Mouse (Mus musculus) liver, embryonic 13.5 days (tissue): ENCODE data around the gene Abca3. TPM values are rescaled to one million over a fixed set of nuclear protein-coding genes. Genes with fewer than 3 reads are reported as not detected.

Experiments
- ATAC-seq: fragments of 200-750 bp; cut with Nextera tagmentation; 2 replicates; pipeline ENCODE4 v1.8.0; 2017; ENCODE audit warnings: low read depth, mild to moderate bottlenecking, moderate number of reproducible peaks, moderate library complexity
- DNase-seq: peaks from one replicate; pipeline ENCODE4 v3.0.0; 2022
- H3K27ac ChIP-seq: fragments of 300-500 bp; sonication (generic); 2 replicates; pipeline ENCODE4 v1.5.1; 2015; ENCODE audit warnings: moderate library complexity, mild to moderate bottlenecking, inconsistent platforms
- H3K27me3 ChIP-seq: fragments of 300-500 bp; sonication (generic); 2 replicates; pipeline ENCODE4 v1.6.1; 2015; ENCODE audit warnings: mild to moderate bottlenecking, inconsistent platforms
- H3K36me3 ChIP-seq: fragments of 300-500 bp; sonication (generic); 2 replicates; pipeline ENCODE4 v1.6.1; 2015; ENCODE audit warnings: mild to moderate bottlenecking, inconsistent platforms
- H3K4me1 ChIP-seq: fragments of 300-500 bp; sonication (generic); replicated peaks from 2 replicates; pipeline ENCODE4 v1.6.1; 2015; ENCODE audit warnings: inconsistent platforms
- H3K4me2 ChIP-seq: fragments of 300-500 bp; sonication (generic); 2 replicates; pipeline ENCODE4 v1.6.1; 2015; ENCODE audit warnings: inconsistent platforms, mild to moderate bottlenecking, moderate library complexity
- H3K4me3 ChIP-seq: fragments of 300-500 bp; sonication (generic); replicated peaks from 2 replicates; pipeline ENCODE4 v1.5.1; 2015; ENCODE audit warnings: mild to moderate bottlenecking, inconsistent platforms
- H3K9ac ChIP-seq: fragments of 300-500 bp; sonication (generic); 2 replicates; pipeline ENCODE4 v1.6.1; 2015; ENCODE audit warnings: mild to moderate bottlenecking, inconsistent platforms
- H3K9me3 ChIP-seq: fragments of 300-500 bp; sonication (generic); replicated peaks from 2 replicates; pipeline ENCODE4 v1.6.1; 2016; ENCODE audit warnings: inconsistent platforms
- WGBS: fragments of 180-500 bp; shearing (Covaris S2); methylation state at CpG from one replicate; pipeline ENCODE4 v1.1.7; 2015; ENCODE audit not compliant: insufficient replicate concordance; 5-methylcytosine and 5-hydroxymethylcytosine counted together
- polyA plus RNA-seq: library from polyadenylated mRNA; unstranded; fragments of >200 nt; fragmentation: Nextera tagmentation; extraction: Ambion mirVana; gene quantifications from 2 replicates; pipeline ENCODE4 v1.2.1, GENCODE M21; 2015

Gene Abca3
- polyA plus RNA-seq, 1 experiment from 2014 or later: 11.4 TPM

- H3K4me2 ChIP-seq: no peak overlapping the region
- H3K4me3 ChIP-seq: no peak overlapping the region
- no peaks in the 10 kb centered on the region; the same call in 1 of the 2 replicates for H3K4me1 ChIP-seq
- no peak overlapping the region for H3K27ac ChIP-seq
- 87% methylated on average over 5 of the region's 5 CpGs for WGBS
- no peaks in the 10 kb centered on the region for H3K9me3 ChIP-seq
- H3K9ac ChIP-seq: no peak overlapping the region
- peaks cover 95% of the 10 kb centered on the region for H3K36me3 ChIP-seq
- ATAC-seq (no peak), DNase-seq (no peak)
- H3K27me3 ChIP-seq: no peaks in the 10 kb centered on the region
Observed at GRCm38 (mm10) chr17:24388711-24389110, 37.0 kb downstream of the Abca3 start.

- DNase-seq (no peak), ATAC-seq (no peak)
- peaks cover 92% of the 10 kb centered on the region for H3K36me3 ChIP-seq
- no peak overlapping the region for H3K9ac ChIP-seq
- no peaks in the 10 kb centered on the region for H3K9me3 ChIP-seq
- 9% methylated on average over 2 of the region's 2 CpGs for WGBS
- no peaks in the 10 kb centered on the region for H3K27me3 ChIP-seq
- H3K4me3 ChIP-seq: no peak overlapping the region
- H3K27ac ChIP-seq: no peak overlapping the region
- H3K4me1 ChIP-seq: no peaks in the 10 kb centered on the region; the same call in 1 of the 2 replicates
- H3K4me2 ChIP-seq: no peak overlapping the region
Observed at GRCm38 (mm10) chr17:24389865-24390264, 38.1 kb downstream of the Abca3 start.

GRCm38 (mm10) chr17:24391149-24391548, 39.4 kb downstream of the Abca3 start:
- 74% methylated on average over 8 of the region's 8 CpGs for WGBS
- no peaks in the 10 kb centered on the region for H3K9me3 ChIP-seq
- peaks cover 92% of the 10 kb centered on the region for H3K36me3 ChIP-seq
- H3K27ac ChIP-seq: no peak overlapping the region
- DNase-seq (no peak), ATAC-seq (no peak)
- H3K4me3 ChIP-seq: no peak overlapping the region
- H3K4me2 ChIP-seq: no peak overlapping the region
- no peak overlapping the region for H3K9ac ChIP-seq
- no peaks in the 10 kb centered on the region for H3K4me1 ChIP-seq
- H3K27me3 ChIP-seq: no peaks in the 10 kb centered on the region

- no peaks in the 10 kb centered on the region for H3K4me1 ChIP-seq
- no peak overlapping the region for H3K4me3 ChIP-seq
- H3K9ac ChIP-seq: no peak overlapping the region
- H3K27ac ChIP-seq: no peak overlapping the region
- no peaks in the 10 kb centered on the region for H3K9me3 ChIP-seq
- H3K36me3 ChIP-seq: peaks cover 91% of the 10 kb centered on the region
- ATAC-seq: 0 out of 2 replicates have a peak, but pooled peaks have one; percentile 21
- no peak overlapping the region for H3K4me2 ChIP-seq
- DNase-seq: no peak
- 68% methylated on average over 4 of the region's 4 CpGs for WGBS
- H3K27me3 ChIP-seq: no peaks in the 10 kb centered on the region
Observed at GRCm38 (mm10) chr17:24393527-24393926, 41.8 kb downstream of the Abca3 start.

- ATAC-seq: no peak
- Histone ChIP-seq H3K4me1 (no peaks in the 10 kb centered on the region), H3K36me3 (peaks cover 91% of the 10 kb centered on the region), H3K4me2 (no peak overlapping the region), H3K9ac (no peak overlapping the region), H3K27me3 (no peaks in the 10 kb centered on the region), H3K27ac (no peak overlapping the region), H3K9me3 (no peaks in the 10 kb centered on the region), H3K4me3 (no peak overlapping the region)
- 86% methylated on average over 7 of the region's 7 CpGs for WGBS
- no peak for DNase-seq
Observed at GRCm38 (mm10) chr17:24394456-24394855, 42.7 kb downstream of the Abca3 start.

- Histone ChIP-seq H3K4me1 (no peaks in the 10 kb centered on the region), H3K9me3 (no peaks in the 10 kb centered on the region), H3K27me3 (no peaks in the 10 kb centered on the region), H3K36me3 (peaks cover 96% of the 10 kb centered on the region), H3K4me3 (no peak overlapping the region), H3K27ac (no peak overlapping the region), H3K4me2 (no peak overlapping the region), H3K9ac (no peak overlapping the region)
- ATAC-seq (no peak), DNase-seq (no peak)
- 74% methylated on average over 3 of the region's 3 CpGs for WGBS
Observed at GRCm38 (mm10) chr17:24402371-24402770, 50.6 kb downstream of the Abca3 start.

- DNase-seq (no peak), ATAC-seq (0 out of 2 replicates have a peak, but pooled peaks have one; percentile 14)
- no peaks in the 10 kb centered on the region for H3K4me1 ChIP-seq
- H3K4me3 ChIP-seq: no peak overlapping the region
- H3K36me3 ChIP-seq: peaks cover 95% of the 10 kb centered on the region
- no peak overlapping the region for H3K4me2 ChIP-seq
- no peaks in the 10 kb centered on the region for H3K9me3 ChIP-seq
- H3K27me3 ChIP-seq: no peaks in the 10 kb centered on the region
- WGBS: 85% methylated on average over 12 of the region's 12 CpGs
- no peak overlapping the region for H3K9ac ChIP-seq
- H3K27ac ChIP-seq: no peak overlapping the region
Observed at GRCm38 (mm10) chr17:24407116-24407803, 55.5 kb downstream of the Abca3 start.

GRCm38 (mm10) chr17:24413557-24414211, 61.9 kb downstream of the Abca3 start:
- 9% methylated on average over 22 of the region's 22 CpGs for WGBS

GRCm38 (mm10) chr17:24414230-24414976, 62.7 kb downstream of the Abca3 start, which contains the start of gene Rnps1:
Gene Rnps1, plus strand, starts transcription at chr17:24414565.
- Histone ChIP-seq H3K27me3 (no peaks in the 10 kb centered on the region), H3K9me3 (no peaks in the 10 kb centered on the region), H3K27ac (peak within 1 kb of the TSS; percentile 97), H3K4me3 (peak within 1 kb of the TSS; percentile 77), H3K9ac (peak within 1 kb of the TSS; percentile 92), H3K36me3 (peaks cover 60% of the 10 kb centered on the region), H3K4me1 (peaks cover 53% of the 10 kb centered on the region), H3K4me2 (peak within 1 kb of the TSS; percentile 81)
- ATAC-seq (peak; percentile 88), DNase-seq (peak; percentile 95)
- WGBS: under 1% methylated on average over 64 of the region's 64 CpGs

More at GRCm38 (mm10) chr17:24413557-24414211, 61.9 kb downstream of the Abca3 start:
- Histone ChIP-seq H3K36me3 (peaks cover 60% of the 10 kb centered on the region), H3K9ac (peak overlapping the region; percentile 88), H3K4me1 (peaks cover 49% of the 10 kb centered on the region), H3K27ac (peak overlapping the region; percentile 97), H3K9me3 (no peaks in the 10 kb centered on the region), H3K27me3 (no peaks in the 10 kb centered on the region), H3K4me3 (peak overlapping the region; percentile 77), H3K4me2 (peak overlapping the region; percentile 81)
- peak; percentile 42 for ATAC-seq
- no peak for DNase-seq

GRCm38 (mm10) chr17:24415011-24415410, 63.3 kb downstream of the Abca3 start:
- H3K27ac ChIP-seq: peak overlapping the region; percentile 81
- H3K4me2 ChIP-seq: peak overlapping the region; percentile 81
- H3K4me3 ChIP-seq: peak overlapping the region; percentile 77
- H3K9ac ChIP-seq: peak overlapping the region; percentile 92
- under 1% methylated on average over 21 of the region's 21 CpGs for WGBS
- no peaks in the 10 kb centered on the region for H3K9me3 ChIP-seq
- no peaks in the 10 kb centered on the region for H3K27me3 ChIP-seq
- ATAC-seq (no peak), DNase-seq (no peak)
- H3K36me3 ChIP-seq: peaks cover 60% of the 10 kb centered on the region
- peaks cover 54% of the 10 kb centered on the region for H3K4me1 ChIP-seq

GRCm38 (mm10) chr17:24416051-24416652, 64.4 kb downstream of the Abca3 start:
- H3K4me3 ChIP-seq: peak overlapping the region; percentile 77
- ATAC-seq (no peak), DNase-seq (no peak)
- H3K9ac ChIP-seq: peak overlapping the region; percentile 92
- 70% methylated on average over 3 of the region's 3 CpGs for WGBS
- peaks cover 60% of the 10 kb centered on the region for H3K36me3 ChIP-seq
- H3K4me1 ChIP-seq: peaks cover 54% of the 10 kb centered on the region
- peak overlapping the region; percentile 31; the same call in 1 of the 2 replicates for H3K27ac ChIP-seq
- H3K27me3 ChIP-seq: no peaks in the 10 kb centered on the region
- H3K4me2 ChIP-seq: peak overlapping the region; percentile 81
- no peaks in the 10 kb centered on the region for H3K9me3 ChIP-seq
